Mouse (Mus musculus): ENCODE data around the gene Nup205. TPM values are rescaled to one million over a fixed set of nuclear protein-coding genes. Genes with fewer than 3 reads are reported as not detected.

The Nup205 gene
- total RNA-seq, 2 experiments from 2014 or later, result 24.6 to 27.1 TPM

GRCm38 (mm10) chr6:35252477-35253346 is 75.5 kb downstream of the Nup205 start:
- Histone ChIP-seq H3K27ac (peak overlapping the region; percentile 93), H3K4me3 (peak overlapping the region; percentile 95)
- peak; percentile 84 to 88 for DNase-seq (ENCODE audit: extremely low spot score in 1 of 2, low spot score in 2 of 2)
- intact Hi-C loops (cut with DNase I), result loop anchor here (2.0 to 10.0 kb wide), 6 partner anchors 42 to 1142 kb away; partner anchors contain the start of gene Mtpn
- TF ChIP-seq CTCF (IDR thresholded peaks at IDR 0.05), result peak; percentile 90

DNA sequence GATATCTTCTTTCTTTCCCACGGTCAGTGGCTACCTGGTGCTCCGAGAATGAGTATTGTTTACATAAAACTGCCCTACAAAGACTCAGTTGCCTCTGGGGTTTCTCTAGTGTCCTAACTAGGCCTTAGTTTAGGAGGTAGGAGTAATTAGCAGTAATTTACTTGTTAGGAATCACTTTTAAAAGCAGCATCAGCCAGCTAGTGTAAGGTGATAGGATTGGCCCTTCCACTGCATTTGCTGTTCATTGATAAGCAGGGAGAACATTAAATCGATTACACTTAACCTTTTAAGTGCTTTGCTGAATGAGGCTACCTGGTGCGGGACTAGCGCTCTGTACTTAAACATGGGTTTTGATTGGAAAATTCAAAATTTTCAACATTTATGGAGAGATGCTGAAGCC is 76.3 kb downstream of the Nup205 start:
- Histone ChIP-seq H3K27ac (no peak overlapping the region; the same call in 1 of the 2 replicates), H3K4me3 (peak overlapping the region; percentile 95)
- intact Hi-C loops (cut with DNase I), result loop anchor here (2.0 to 10.0 kb wide), 6 partner anchors 41 to 1141 kb away; partner anchors contain the start of gene Mtpn
- DNase-seq (ENCODE audit: extremely low spot score in 1 of 2, low spot score in 2 of 2), result no peak
- TF ChIP-seq CTCF (IDR thresholded peaks at IDR 0.05), result no peak

GRCm38 (mm10) chr6:35254136-35254904 is 77.1 kb downstream of the Nup205 start:
- no peak for DNase-seq (ENCODE audit: extremely low spot score in 1 of 2, low spot score in 2 of 2)
- intact Hi-C loops (cut with DNase I), result loop anchor here (5.0 to 10.0 kb wide), 5 partner anchors 120 to 1140 kb away; partner anchors contain the start of gene Mtpn
- Histone ChIP-seq H3K4me3 (peak overlapping the region; percentile 5; the same call in 1 of the 2 replicates), H3K27ac (no peak overlapping the region)
- no peak for TF ChIP-seq CTCF (IDR thresholded peaks at IDR 0.05)

DNA sequence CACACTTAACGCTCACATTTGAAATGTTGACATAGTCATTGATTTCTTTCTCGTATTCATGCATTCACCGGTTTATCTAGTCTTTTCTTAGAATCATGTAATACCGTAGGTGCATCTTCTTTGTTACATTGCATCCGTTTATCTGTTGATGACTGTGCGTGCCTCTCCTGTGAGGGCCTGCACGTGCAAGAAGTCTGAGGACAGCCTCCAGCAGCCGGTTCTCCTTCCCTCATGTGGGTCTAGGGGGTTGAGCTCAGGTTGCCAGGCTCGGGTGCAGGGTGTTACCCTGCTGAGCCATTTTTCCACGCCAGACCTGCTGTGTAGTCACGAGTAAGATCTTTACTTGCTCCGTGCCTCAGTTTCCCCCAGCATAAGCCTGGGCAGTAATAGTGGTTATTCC is 77.8 kb downstream of the Nup205 start:
- DNase-seq (ENCODE audit: extremely low spot score in 1 of 2, low spot score in 2 of 2), result no peak
- no peak for TF ChIP-seq CTCF (IDR thresholded peaks at IDR 0.05)
- intact Hi-C loops (cut with DNase I), result loop anchor here (10.0 kb wide), 4 partner anchors 120 to 1140 kb away; partner anchors contain the start of gene Mtpn
- no peak overlapping the region for H3K27ac ChIP-seq
- H3K4me3 ChIP-seq, result peak overlapping the region; percentile 5; the same call in 1 of the 2 replicates

DNA sequence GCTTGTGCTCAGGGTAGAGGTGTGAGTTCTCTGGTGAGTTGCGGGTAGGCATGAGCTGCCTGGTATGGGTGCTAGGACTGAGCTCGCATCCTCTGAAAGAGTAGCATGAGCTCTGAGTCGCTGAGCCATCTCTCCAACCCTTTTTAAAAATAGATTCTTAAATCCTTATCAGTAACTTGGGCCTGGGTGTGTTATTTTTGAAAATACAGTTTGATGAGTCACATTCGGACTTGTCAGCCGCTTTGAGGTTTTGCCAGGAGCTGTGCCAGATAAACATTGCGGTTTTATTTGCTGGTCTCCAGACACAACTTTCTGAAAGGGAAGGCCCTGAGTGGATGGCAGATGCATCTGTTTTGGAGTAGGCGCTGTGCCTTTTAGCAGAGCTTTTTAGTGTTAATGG is 79.5 kb downstream of the Nup205 start:
- H3K27ac ChIP-seq, result no peak overlapping the region; the same call in 1 of the 2 replicates
- no peak for DNase-seq (ENCODE audit: extremely low spot score in 1 of 2, low spot score in 2 of 2)
- no peak for TF ChIP-seq CTCF (IDR thresholded peaks at IDR 0.05)
- intact Hi-C loops (cut with DNase I), result loop anchor here (10.0 kb wide), 4 partner anchors 118 to 1138 kb away; partner anchors contain the start of gene Mtpn
- no peak overlapping the region for H3K4me3 ChIP-seq

GRCm38 (mm10) chr6:35257626-35258190 is 80.5 kb downstream of the Nup205 start:
- intact Hi-C loops (cut with DNase I), result loop anchor here (10.0 kb wide), 4 partner anchors 117 to 1137 kb away; partner anchors contain the start of gene Mtpn
- no peak for TF ChIP-seq CTCF (IDR thresholded peaks at IDR 0.05)
- DNase-seq (ENCODE audit: extremely low spot score in 1 of 2, low spot score in 2 of 2), result no peak
- H3K27ac ChIP-seq, result no peak overlapping the region
- H3K4me3 ChIP-seq, result no peak overlapping the region

DNA sequence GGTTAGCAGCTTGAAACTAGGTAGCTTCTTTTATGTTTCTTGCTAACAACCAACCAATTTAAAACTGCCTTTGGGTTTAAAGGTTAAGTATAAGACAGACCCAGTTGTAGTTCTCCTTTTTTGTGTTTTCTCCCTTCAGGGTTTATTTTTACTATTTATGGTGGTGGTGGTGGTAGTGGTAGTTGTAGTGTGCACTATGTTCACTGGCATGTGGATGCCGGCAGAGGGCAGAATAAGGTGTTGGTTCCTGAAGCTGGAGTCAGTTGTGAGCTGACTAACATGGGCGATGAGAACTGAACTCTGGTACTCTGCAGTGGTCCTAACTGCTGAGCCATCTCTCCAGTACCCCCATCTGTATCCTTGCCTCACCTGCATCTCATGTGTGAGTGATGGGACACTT is 81.7 kb downstream of the Nup205 start:
- Histone ChIP-seq H3K4me3 (no peak overlapping the region), H3K27ac (no peak overlapping the region)
- TF ChIP-seq CTCF (IDR thresholded peaks at IDR 0.05), result no peak
- intact Hi-C loops (cut with DNase I), result loop anchor here (10.0 kb wide), 4 partner anchors 116 to 1136 kb away; partner anchors contain the start of gene Mtpn
- no peak for DNase-seq (ENCODE audit: extremely low spot score in 1 of 2, low spot score in 2 of 2)

- no peak for TF ChIP-seq CTCF (IDR thresholded peaks at IDR 0.05)
- intact Hi-C loops (cut with DNase I), result loop anchor here (10.0 kb wide), 4 partner anchors 115 to 1135 kb away; partner anchors contain the start of gene Mtpn
Measured at GRCm38 (mm10) chr6:35259526-35259925, 82.3 kb downstream of the Nup205 start.

GRCm38 (mm10) chr6:35260531-35260930 is 83.3 kb downstream of the Nup205 start:
- DNase-seq (ENCODE audit: extremely low spot score in 1 of 2, low spot score in 2 of 2), result no peak
- Histone ChIP-seq H3K27ac (no peak overlapping the region), H3K4me3 (no peak overlapping the region)
- intact Hi-C loops (cut with DNase I), result no loop called here
- TF ChIP-seq CTCF (IDR thresholded peaks at IDR 0.05), result no peak

More at GRCm38 (mm10) chr6:35259526-35259925, 82.3 kb downstream of the Nup205 start:
- DNase-seq (ENCODE audit: extremely low spot score in 1 of 2, low spot score in 2 of 2), result no peak
- Histone ChIP-seq H3K4me3 (no peak overlapping the region), H3K27ac (no peak overlapping the region)

GRCm38 (mm10) chr6:35265580-35266278 is 88.5 kb downstream of the Nup205 start:
- Histone ChIP-seq H3K27ac (no peak overlapping the region), H3K4me3 (no peak overlapping the region)
- TF ChIP-seq CTCF (IDR thresholded peaks at IDR 0.05), result no peak
- intact Hi-C loops (cut with DNase I), result no loop called here
- no peak for DNase-seq (ENCODE audit: extremely low spot score in 1 of 2, low spot score in 2 of 2)

DNA sequence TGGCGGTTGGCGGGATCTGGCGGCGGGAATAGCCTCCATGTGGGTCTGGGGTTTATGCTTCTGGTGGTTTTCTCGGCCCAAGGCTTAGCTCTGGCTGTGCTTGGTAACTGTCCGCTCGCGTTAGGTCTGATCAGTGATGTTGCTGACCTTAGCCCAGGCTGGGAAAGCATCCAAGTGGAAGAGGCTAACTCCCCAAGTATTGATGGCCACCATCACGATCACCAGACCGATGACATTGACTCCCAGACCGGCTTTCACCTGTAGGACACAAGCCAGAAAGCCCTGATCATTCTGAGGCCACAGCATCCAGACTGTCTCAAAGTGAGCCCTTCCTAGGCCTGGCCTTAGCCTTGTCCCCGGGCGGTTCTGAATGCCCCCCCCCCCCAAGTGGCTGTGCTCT is 91.5 kb downstream of the Nup205 start:
- Histone ChIP-seq H3K4me3 (no peak overlapping the region), H3K27ac (no peak overlapping the region)
- intact Hi-C loops (cut with DNase I), result no loop called here
- no peak for DNase-seq (ENCODE audit: extremely low spot score in 1 of 2, low spot score in 2 of 2)
- no peak for TF ChIP-seq CTCF (IDR thresholded peaks at IDR 0.05)
